Mouse (Mus musculus): ENCODE data around the gene Dmpk. TPM values are rescaled to one million over a fixed set of nuclear protein-coding genes. Genes with fewer than 3 reads are reported as not detected.

Dmpk gene
- polyA plus RNA-seq, 1 experiment from 2014 or later: 14.2 TPM

DNA sequence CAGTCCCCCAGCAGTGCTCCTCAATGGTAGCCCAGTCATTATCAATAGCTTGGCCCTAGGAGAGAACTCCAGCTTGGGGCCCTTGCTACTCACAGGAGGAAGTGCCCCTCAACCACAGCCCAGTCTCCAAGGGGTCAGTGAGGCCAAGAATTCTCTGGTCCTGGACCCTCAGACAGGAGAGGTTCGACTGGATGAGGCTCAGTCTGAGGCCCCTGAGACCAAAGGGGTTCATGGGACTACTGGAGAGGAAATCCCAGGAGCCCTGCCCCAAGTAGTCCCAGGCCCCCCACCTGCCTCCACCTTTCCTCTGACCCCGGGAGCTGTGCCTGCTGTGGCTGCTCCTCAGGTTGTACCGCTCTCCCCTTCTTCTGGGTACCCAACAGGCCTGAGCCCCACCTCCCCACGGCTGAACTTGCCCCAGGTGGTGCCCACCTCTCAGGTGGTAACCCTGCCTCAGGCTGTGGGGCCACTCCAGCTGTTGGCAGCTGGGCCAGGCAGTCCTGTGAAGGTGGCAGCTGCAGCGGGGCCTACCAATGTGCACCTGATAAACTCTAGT, 12.8 kb downstream of the Dmpk start:
- TF ChIP-seq CTCF (IDR thresholded peaks at IDR 0.05; ENCODE audit: low read depth) (no peak), EP300 (IDR thresholded peaks at IDR 0.05; ENCODE audit: low read depth) (no peak)
- Histone ChIP-seq H3K36me3 (replicated peaks; ENCODE audit: insufficient read depth, low read length) (no peaks in the 10 kb centered on the region; the same call in 1 of the 2 replicates), H3K27ac (ENCODE audit: low read depth) (no peak overlapping the region), H3K4me1 (ENCODE audit: insufficient read depth) (peaks cover 26% of the 10 kb centered on the region), H3K9me3 (ENCODE audit: low read length) (no peaks in the 10 kb centered on the region), H3K27me3 (ENCODE audit: insufficient read depth, low read length) (peaks cover 40% of the 10 kb centered on the region), H3K4me3 (ENCODE audit: low read depth, low read length) (no peak overlapping the region), H3K9ac (replicated peaks) (no peak overlapping the region), H3K4me2 (ENCODE audit: low read depth, low read length) (peak overlapping the region; percentile 99; the same call in 1 of the 2 replicates)
- DNase-seq (no peak), ATAC-seq (no peak)
- 65% methylated on average over 5 of the region's 5 CpGs for WGBS (ENCODE audit: insufficient replicate concordance)

DNA sequence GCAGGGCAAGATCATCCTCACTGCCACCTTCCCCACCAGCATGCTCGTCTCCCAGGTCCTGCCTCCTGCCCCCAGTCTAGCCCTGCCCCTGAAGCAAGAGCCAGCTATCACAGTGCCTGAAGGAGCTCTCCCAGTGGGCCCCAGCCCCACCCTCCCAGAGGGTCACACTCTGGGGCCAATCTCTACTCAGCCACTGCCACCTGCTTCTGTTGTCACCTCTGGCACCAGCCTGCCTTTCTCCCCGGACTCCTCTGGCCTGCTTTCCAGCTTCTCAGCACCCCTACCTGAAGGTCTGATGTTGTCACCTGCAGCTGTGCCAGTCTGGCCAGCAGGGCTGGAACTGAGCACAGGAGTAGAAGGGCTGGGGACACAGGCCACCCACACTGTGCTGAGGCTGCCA, 13.6 kb downstream of the Dmpk start:
- DNase-seq (peak; percentile 14), ATAC-seq (no peak)
- TF ChIP-seq CTCF (IDR thresholded peaks at IDR 0.05; ENCODE audit: low read depth) (no peak), EP300 (IDR thresholded peaks at IDR 0.05; ENCODE audit: low read depth) (no peak)
- Histone ChIP-seq H3K27ac (ENCODE audit: low read depth) (no peak overlapping the region), H3K27me3 (ENCODE audit: insufficient read depth, low read length) (peaks cover 33% of the 10 kb centered on the region), H3K4me1 (ENCODE audit: insufficient read depth) (peaks cover 26% of the 10 kb centered on the region), H3K9me3 (ENCODE audit: low read length) (no peaks in the 10 kb centered on the region), H3K4me3 (ENCODE audit: low read depth, low read length) (no peak overlapping the region), H3K9ac (replicated peaks) (no peak overlapping the region), H3K36me3 (replicated peaks; ENCODE audit: insufficient read depth, low read length) (no peaks in the 10 kb centered on the region; the same call in 1 of the 2 replicates), H3K4me2 (ENCODE audit: low read depth, low read length) (no peak overlapping the region)
- WGBS (ENCODE audit: insufficient replicate concordance): 57% methylated on average over 2 of the region's 2 CpGs

DNA sequence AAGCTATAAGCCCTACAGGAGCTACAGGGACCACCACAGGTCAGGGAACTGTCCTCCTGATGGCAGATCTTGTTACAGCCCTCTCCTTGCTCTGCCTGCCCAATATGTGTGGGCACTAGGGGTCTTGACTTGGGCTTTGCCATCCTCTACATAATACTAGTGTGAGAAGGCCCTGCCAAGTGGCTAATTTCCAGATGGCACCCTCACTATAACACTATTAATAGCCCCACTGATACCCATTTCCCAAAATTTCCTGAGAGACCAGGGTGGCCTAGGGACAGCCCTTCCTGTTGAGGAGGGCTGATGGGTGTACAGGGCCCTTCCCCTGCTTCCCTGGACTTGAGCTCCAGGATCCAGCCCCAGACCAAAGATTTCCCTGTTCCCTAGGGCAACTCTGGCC, 14.2 kb downstream of the Dmpk start:
- no peak overlapping the region for H3K4me2 ChIP-seq (ENCODE audit: low read depth, low read length)
- no peak overlapping the region for H3K4me3 ChIP-seq (ENCODE audit: low read depth, low read length)
- ATAC-seq: no peak
- no peak overlapping the region for H3K9ac ChIP-seq (replicated peaks)
- no peaks in the 10 kb centered on the region; the same call in 1 of the 2 replicates for H3K36me3 ChIP-seq (replicated peaks; ENCODE audit: insufficient read depth, low read length)
- H3K9me3 ChIP-seq (ENCODE audit: low read length): no peaks in the 10 kb centered on the region
- TF ChIP-seq EP300 (IDR thresholded peaks at IDR 0.05; ENCODE audit: low read depth) (no peak), CTCF (IDR thresholded peaks at IDR 0.05; ENCODE audit: low read depth) (no peak)
- DNase-seq: no peak
- peaks cover 26% of the 10 kb centered on the region for H3K27me3 ChIP-seq (ENCODE audit: insufficient read depth, low read length)
- no peak overlapping the region for H3K27ac ChIP-seq (ENCODE audit: low read depth)
- H3K4me1 ChIP-seq (ENCODE audit: insufficient read depth): peaks cover 20% of the 10 kb centered on the region

DNA sequence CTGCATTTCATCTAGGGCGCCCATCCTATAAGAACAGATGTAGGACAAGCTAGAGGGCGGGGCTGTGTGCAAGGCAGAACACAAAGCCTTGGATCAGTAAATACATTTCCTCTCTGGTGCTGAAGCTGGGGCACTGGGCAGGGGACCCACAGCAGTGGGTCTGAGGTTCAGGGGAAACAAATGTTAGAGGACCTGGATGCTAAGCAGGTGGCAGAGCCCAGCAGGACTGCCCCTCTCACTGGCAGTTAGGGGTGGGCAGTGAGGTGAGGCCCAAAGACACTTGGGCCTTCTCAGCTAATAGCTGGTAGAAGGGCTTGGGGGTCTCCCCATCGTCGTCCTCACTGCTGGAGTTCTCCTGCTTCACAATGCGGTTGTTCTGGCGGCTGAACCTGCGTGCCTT, 15.2 kb downstream of the Dmpk start:
- WGBS (ENCODE audit: insufficient replicate concordance): 67% methylated on average over 7 of the region's 7 CpGs
- H3K27me3 ChIP-seq (ENCODE audit: insufficient read depth, low read length): peaks cover 24% of the 10 kb centered on the region

DNA sequence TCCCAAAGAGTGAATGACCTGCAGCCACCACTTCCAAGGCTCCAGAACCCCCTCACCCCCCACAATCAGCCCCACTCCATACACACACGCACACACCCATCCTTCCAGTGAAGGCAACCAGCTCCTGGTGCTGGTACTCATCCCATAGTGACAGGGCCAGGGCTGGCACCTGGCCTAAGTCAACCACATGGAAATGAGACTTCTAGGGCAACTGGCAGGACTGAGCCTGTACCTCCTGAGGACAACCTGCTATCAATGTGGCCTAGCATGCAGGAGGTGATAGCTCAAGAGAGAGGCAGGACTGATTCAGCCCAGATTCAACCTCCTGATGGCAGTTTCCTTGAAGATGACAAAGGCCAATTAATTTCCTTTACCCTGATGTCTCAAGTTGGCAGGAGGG, 16.6 kb downstream of the Dmpk start:
- no peak for TF ChIP-seq EP300 (IDR thresholded peaks at IDR 0.05; ENCODE audit: low read depth)
- no peak for TF ChIP-seq CTCF (IDR thresholded peaks at IDR 0.05; ENCODE audit: low read depth)
- peak; percentile 11 for DNase-seq
- 79% methylated on average over 1 of the region's 1 CpGs for WGBS (ENCODE audit: insufficient replicate concordance)

More for the DNA sequence above, 15.2 kb downstream of the Dmpk start:
- no peak overlapping the region for H3K9ac ChIP-seq (replicated peaks)
- DNase-seq: no peak
- no peak overlapping the region for H3K4me3 ChIP-seq (ENCODE audit: low read depth, low read length)
- no peak for ATAC-seq
- no peak overlapping the region for H3K27ac ChIP-seq (ENCODE audit: low read depth)
- H3K9me3 ChIP-seq (ENCODE audit: low read length): no peaks in the 10 kb centered on the region
- no peak overlapping the region for H3K4me2 ChIP-seq (ENCODE audit: low read depth, low read length)
- TF ChIP-seq CTCF (IDR thresholded peaks at IDR 0.05; ENCODE audit: low read depth): no peak
- TF ChIP-seq EP300 (IDR thresholded peaks at IDR 0.05; ENCODE audit: low read depth): no peak
- peaks cover 15% of the 10 kb centered on the region for H3K4me1 ChIP-seq (ENCODE audit: insufficient read depth)
- H3K36me3 ChIP-seq (replicated peaks; ENCODE audit: insufficient read depth, low read length): no peaks in the 10 kb centered on the region; the same call in 1 of the 2 replicates

DNA sequence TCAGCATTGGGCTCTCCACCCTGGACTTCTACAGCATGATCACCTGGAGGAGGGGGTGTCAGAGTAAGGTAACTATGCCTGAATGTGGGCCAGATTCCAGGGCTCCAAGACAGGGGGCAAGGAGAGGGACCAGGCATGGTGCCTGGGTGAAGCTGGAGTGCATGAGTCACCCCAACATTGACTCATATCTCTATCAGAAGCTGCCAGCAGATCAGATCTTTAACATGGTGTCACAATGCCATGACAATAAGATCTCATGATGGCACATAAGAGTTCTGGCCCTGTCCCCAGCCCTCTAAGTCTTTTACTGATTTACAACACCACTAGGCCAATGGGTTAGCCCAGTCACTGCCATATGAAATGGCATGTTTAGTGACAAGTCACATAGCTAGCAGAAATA, 20.1 kb downstream of the Dmpk start:
- TF ChIP-seq EP300 (IDR thresholded peaks at IDR 0.05; ENCODE audit: low read depth) (no peak), CTCF (IDR thresholded peaks at IDR 0.05; ENCODE audit: low read depth) (no peak)
- no peak for DNase-seq
- H3K4me2 ChIP-seq (ENCODE audit: low read depth, low read length): no peak overlapping the region
- H3K36me3 ChIP-seq (replicated peaks; ENCODE audit: insufficient read depth, low read length): no peaks in the 10 kb centered on the region
- H3K4me3 ChIP-seq (ENCODE audit: low read depth, low read length): no peak overlapping the region
- no peak overlapping the region for H3K9ac ChIP-seq (replicated peaks)
- 0 out of 2 replicates have a peak, but pooled peaks cover 4% of the 10 kb centered on the region for H3K4me1 ChIP-seq (ENCODE audit: insufficient read depth)
- ATAC-seq: no peak
- H3K27me3 ChIP-seq (ENCODE audit: insufficient read depth, low read length): no peaks in the 10 kb centered on the region
- no peaks in the 10 kb centered on the region for H3K9me3 ChIP-seq (ENCODE audit: low read length)
- H3K27ac ChIP-seq (ENCODE audit: low read depth): no peak overlapping the region

More for the DNA sequence above, 16.6 kb downstream of the Dmpk start:
- H3K4me1 ChIP-seq (ENCODE audit: insufficient read depth): peaks cover 6% of the 10 kb centered on the region
- H3K36me3 ChIP-seq (replicated peaks; ENCODE audit: insufficient read depth, low read length): no peaks in the 10 kb centered on the region; the same call in 1 of the 2 replicates
- H3K9me3 ChIP-seq (ENCODE audit: low read length): no peaks in the 10 kb centered on the region
- no peak overlapping the region for H3K9ac ChIP-seq (replicated peaks)
- no peak overlapping the region for H3K4me2 ChIP-seq (ENCODE audit: low read depth, low read length)
- H3K27me3 ChIP-seq (ENCODE audit: insufficient read depth, low read length): peaks cover 11% of the 10 kb centered on the region
- H3K27ac ChIP-seq (ENCODE audit: low read depth): no peak overlapping the region
- no peak overlapping the region for H3K4me3 ChIP-seq (ENCODE audit: low read depth, low read length)
- no peak for ATAC-seq

All from liver, postnatal 0 days (tissue).